Mouse (Mus musculus) heart, embryonic 11.5 days (tissue): ENCODE data around the gene Mettl8. TPM values are rescaled to one million over a fixed set of nuclear protein-coding genes. Genes with fewer than 3 reads are reported as not detected.

Experiments
- ATAC-seq: fragments of 200-750 bp; cut with Nextera tagmentation; replicated peaks from 2 replicates; pipeline ENCODE4 v1.8.0; 2017; ENCODE audit warnings: moderate library complexity; ENCODE audit not compliant: insufficient number of reproducible peaks, low FRiP score, low TSS enrichment
- H3K27ac ChIP-seq: fragments of 300-500 bp; sonication (generic); 2 replicates; pipeline ENCODE4 v1.5.1; 2014; ENCODE audit warnings: mild to moderate bottlenecking, low read depth, low read length
- H3K27me3 ChIP-seq: fragments of 300-500 bp; sonication (generic); 2 replicates; pipeline ENCODE4 v1.6.1; 2014; ENCODE audit warnings: mild to moderate bottlenecking, low read length, mixed read lengths; ENCODE audit not compliant: control insufficient read depth, insufficient read depth
- H3K36me3 ChIP-seq: fragments of 300-500 bp; sonication (generic); 2 replicates; pipeline ENCODE4 v1.6.1; 2014; ENCODE audit warnings: mild to moderate bottlenecking, low read length, moderate library complexity, mixed read lengths; ENCODE audit not compliant: control insufficient read depth, insufficient read depth
- H3K4me1 ChIP-seq: fragments of 300-500 bp; sonication (generic); 2 replicates; pipeline ENCODE4 v1.6.1; 2014; ENCODE audit warnings: low read length; ENCODE audit not compliant: control insufficient read depth, insufficient read depth
- H3K4me2 ChIP-seq: fragments of 300-500 bp; sonication (generic); 2 replicates; pipeline ENCODE4 v1.6.1; 2014; ENCODE audit warnings: mild to moderate bottlenecking, moderate library complexity
- H3K4me3 ChIP-seq: fragments of 300-500 bp; sonication (generic); 2 replicates; pipeline ENCODE4 v1.5.1; 2014; ENCODE audit warnings: low read depth, low read length
- H3K9ac ChIP-seq: fragments of 300-500 bp; sonication (generic); 2 replicates; pipeline ENCODE4 v1.6.1; 2014; ENCODE audit warnings: mild to moderate bottlenecking, low read depth, low read length, moderate library complexity
- H3K9me3 ChIP-seq: fragments of 300-500 bp; sonication (generic); replicated peaks from 2 replicates; pipeline ENCODE4 v1.6.1; 2016; ENCODE audit warnings: low read length; ENCODE audit not compliant: control insufficient read depth
- WGBS: fragments of 180-500 bp; shearing (Covaris S2); extraction: QIAGEN DNeasy Blood & Tissue Kit; methylation state at CpG from one replicate; pipeline ENCODE4 v1.1.7; 2014; ENCODE audit not compliant: insufficient replicate concordance; 5-methylcytosine and 5-hydroxymethylcytosine counted together
- polyA plus RNA-seq: library from polyadenylated mRNA; unstranded; fragments of >200 nt; fragmentation: Nextera tagmentation; extraction: Ambion mirVana; gene quantifications from 2 replicates; pipeline ENCODE4 v1.2.1, GENCODE M21; 2014

The Mettl8 gene
- polyA plus RNA-seq, 1 experiment from 2014 or later = 15.5 TPM

GRCm38 (mm10) chr2:71046151-71046550 is 9.2 kb downstream of the Mettl8 start:
- no peaks in the 10 kb centered on the region; the same call in 1 of the 2 replicates for H3K4me1 ChIP-seq
- 61% methylated on average over 6 of the region's 6 CpGs for WGBS
- no peak overlapping the region for H3K9ac ChIP-seq
- no peak overlapping the region for H3K27ac ChIP-seq
- H3K9me3 ChIP-seq = no peaks in the 10 kb centered on the region
- no peak for ATAC-seq
- H3K27me3 ChIP-seq = no peaks in the 10 kb centered on the region
- H3K4me2 ChIP-seq = no peak overlapping the region
- H3K36me3 ChIP-seq = no peaks in the 10 kb centered on the region
- no peak overlapping the region for H3K4me3 ChIP-seq

DNA sequence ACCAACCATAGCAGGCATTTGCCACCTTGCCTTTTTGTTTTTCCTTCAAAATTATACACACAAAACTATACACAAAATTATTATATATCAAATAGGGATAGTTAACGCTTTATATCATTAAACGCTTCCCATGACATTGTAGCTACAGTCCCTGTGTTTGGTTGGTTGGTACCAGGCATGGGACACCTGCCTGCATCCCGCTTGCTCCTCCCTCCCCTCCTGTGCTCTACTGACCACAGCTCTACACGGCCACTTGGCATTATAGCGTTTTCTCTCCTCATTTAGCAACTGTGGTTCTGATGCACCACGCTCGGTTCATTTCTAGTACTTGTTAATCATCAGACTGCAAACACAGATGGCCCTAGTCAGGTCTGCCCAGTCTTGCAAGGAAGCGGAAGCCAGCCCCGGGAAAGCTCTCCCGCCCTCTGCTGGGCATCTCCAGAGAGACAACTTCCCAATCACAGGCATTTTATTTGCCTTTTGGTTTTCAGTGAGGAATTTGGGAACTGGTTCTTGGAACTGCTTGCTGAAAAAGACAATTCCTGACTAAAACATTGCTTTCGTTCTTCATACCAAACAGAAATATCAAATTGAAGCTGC is 15.8 kb downstream of the Mettl8 start:
- Histone ChIP-seq H3K36me3 (no peaks in the 10 kb centered on the region), H3K9me3 (no peaks in the 10 kb centered on the region), H3K27me3 (no peaks in the 10 kb centered on the region), H3K4me1 (no peaks in the 10 kb centered on the region; the same call in 1 of the 2 replicates), H3K4me2 (no peak overlapping the region), H3K27ac (no peak overlapping the region), H3K9ac (no peak overlapping the region), H3K4me3 (no peak overlapping the region)
- no peak for ATAC-seq
- 42% methylated on average over 11 of the region's 11 CpGs for WGBS

- no peak overlapping the region for H3K27ac ChIP-seq
- H3K4me2 ChIP-seq = no peak overlapping the region
- no peak for ATAC-seq
- no peaks in the 10 kb centered on the region for H3K27me3 ChIP-seq
- H3K9me3 ChIP-seq = no peaks in the 10 kb centered on the region
- no peaks in the 10 kb centered on the region for H3K36me3 ChIP-seq
- H3K9ac ChIP-seq = no peak overlapping the region
- 71% methylated on average over 6 of the region's 6 CpGs for WGBS
- H3K4me1 ChIP-seq = no peaks in the 10 kb centered on the region; the same call in 1 of the 2 replicates
- H3K4me3 ChIP-seq = no peak overlapping the region
Observed at GRCm38 (mm10) chr2:71037447-71037846, 17.9 kb downstream of the Mettl8 start.

- Histone ChIP-seq H3K27ac (no peak overlapping the region), H3K4me1 (no peaks in the 10 kb centered on the region; the same call in 1 of the 2 replicates), H3K9me3 (no peaks in the 10 kb centered on the region), H3K4me2 (no peak overlapping the region), H3K36me3 (no peaks in the 10 kb centered on the region), H3K4me3 (no peak overlapping the region), H3K9ac (no peak overlapping the region), H3K27me3 (no peaks in the 10 kb centered on the region)
- no peak for ATAC-seq
- 53% methylated on average over 8 of the region's 8 CpGs for WGBS
Observed at GRCm38 (mm10) chr2:71033987-71034386, 21.4 kb downstream of the Mettl8 start.

DNA sequence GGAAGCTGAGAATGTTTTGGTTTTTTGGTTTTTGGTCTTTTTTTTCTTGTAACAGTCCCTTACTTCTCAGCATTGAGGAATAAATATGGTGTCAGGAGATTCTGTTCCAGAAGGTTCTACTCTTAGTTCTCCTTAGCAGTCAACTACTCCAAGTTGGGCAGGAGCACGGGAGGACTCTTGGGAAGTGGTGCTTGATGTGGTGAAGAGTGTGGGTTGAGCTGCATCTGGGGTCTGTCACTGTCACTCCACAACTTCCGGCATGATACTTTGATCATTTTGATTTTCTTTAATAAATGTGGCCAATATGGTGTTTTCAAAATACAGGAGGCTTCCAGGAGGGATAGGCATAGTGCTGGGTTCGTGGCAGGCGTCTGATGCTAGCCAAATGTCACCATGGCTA is 22.4 kb downstream of the Mettl8 start:
- Histone ChIP-seq H3K27me3 (no peaks in the 10 kb centered on the region), H3K4me2 (no peak overlapping the region), H3K36me3 (no peaks in the 10 kb centered on the region), H3K4me3 (no peak overlapping the region), H3K4me1 (no peaks in the 10 kb centered on the region; the same call in 1 of the 2 replicates), H3K27ac (no peak overlapping the region), H3K9me3 (no peaks in the 10 kb centered on the region), H3K9ac (no peak overlapping the region)
- 72% methylated on average over 4 of the region's 4 CpGs for WGBS
- ATAC-seq = no peak

- H3K9me3 ChIP-seq = no peaks in the 10 kb centered on the region
- no peaks in the 10 kb centered on the region; the same call in 1 of the 2 replicates for H3K4me1 ChIP-seq
- H3K4me2 ChIP-seq = no peak overlapping the region
- no peak overlapping the region for H3K9ac ChIP-seq
- no peak overlapping the region for H3K4me3 ChIP-seq
- H3K36me3 ChIP-seq = no peaks in the 10 kb centered on the region
- H3K27ac ChIP-seq = no peak overlapping the region
- WGBS = 80% methylated on average over 18 of the region's 18 CpGs
- ATAC-seq = no peak
- no peaks in the 10 kb centered on the region for H3K27me3 ChIP-seq
Observed at GRCm38 (mm10) chr2:71031973-71032794, 23.2 kb downstream of the Mettl8 start.

DNA sequence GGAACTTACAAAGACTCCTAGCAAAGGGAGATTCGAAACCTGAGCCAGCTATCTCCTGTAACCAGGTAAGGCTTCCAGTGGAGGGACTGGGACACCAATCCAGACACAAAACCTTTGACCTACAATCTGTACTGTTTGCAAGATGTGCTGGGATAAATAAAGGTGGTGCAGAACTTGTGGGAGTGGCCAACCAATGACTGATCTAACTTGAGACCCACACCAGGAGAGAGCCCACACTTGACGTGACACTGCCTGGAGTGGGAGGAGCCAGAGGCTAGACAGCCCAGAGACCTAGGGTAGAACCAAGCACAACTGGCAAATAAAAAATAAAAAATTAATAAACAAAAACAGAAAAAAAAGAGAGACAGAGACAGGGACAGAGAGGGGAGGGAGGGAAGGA is 24.7 kb downstream of the Mettl8 start:
- ATAC-seq = no peak
- H3K36me3 ChIP-seq = no peaks in the 10 kb centered on the region
- H3K4me2 ChIP-seq = no peak overlapping the region
- H3K4me1 ChIP-seq = peaks cover 2% of the 10 kb centered on the region
- H3K9me3 ChIP-seq = no peaks in the 10 kb centered on the region
- 88% methylated on average over 2 of the region's 2 CpGs for WGBS
- H3K27ac ChIP-seq = no peak overlapping the region
- no peak overlapping the region for H3K4me3 ChIP-seq
- no peak overlapping the region for H3K9ac ChIP-seq
- no peaks in the 10 kb centered on the region for H3K27me3 ChIP-seq

- Histone ChIP-seq H3K4me3 (no peak overlapping the region), H3K4me2 (no peak overlapping the region), H3K27me3 (no peaks in the 10 kb centered on the region), H3K36me3 (no peaks in the 10 kb centered on the region), H3K27ac (no peak overlapping the region), H3K9me3 (no peaks in the 10 kb centered on the region), H3K4me1 (peaks cover 6% of the 10 kb centered on the region), H3K9ac (no peak overlapping the region)
- WGBS = 93% methylated on average over 9 of the region's 9 CpGs
- ATAC-seq = no peak
Observed at GRCm38 (mm10) chr2:71027631-71028030, 27.8 kb downstream of the Mettl8 start.
